Mouse (Mus musculus): ENCODE results near the gene Cct3.
"Not testable (repeated sequence)": the region's sequence is repeated elsewhere in the genome, so short reads cannot be mapped to it uniquely, and the experiment has no call there.

GRCm38 (mm10) chr3:88284815-88285564 is 11.9 kb upstream of the Cct3 start:
- not testable (repeated sequence) for TF ChIP-seq CTCF (conservative IDR thresholded peaks at IDR 0.05; ENCODE audit: insufficient read depth, insufficient read length, low read depth, low read length); POLR2A (IDR thresholded peaks at IDR 0.05; ENCODE audit: low read depth, low read length)

Measured in kidney, adult 2 months (tissue).